Mouse (Mus musculus): ENCODE data around the gene Naa20.

Naa20 gene

GRCm38 (mm10) chr2:145901861-145902260, at the start of gene Naa20:
TSS of gene Naa20 (plus strand) at chr2:145902099.
- DNase-seq, result no peak

GRCm38 (mm10) chr2:145855831-145856230, 46.1 kb upstream of the Naa20 start:
- DNase-seq, result no peak

- DNase-seq, result peak; percentile 41
Measured at GRCm38 (mm10) chr2:145857864-145858263, 44.0 kb upstream of the Naa20 start.

GRCm38 (mm10) chr2:145859442-145859931, 42.4 kb upstream of the Naa20 start:
- DNase-seq, result peak; percentile 83

- DNase-seq, result peak; percentile 91
Measured at GRCm38 (mm10) chr2:145859932-145860801, 41.7 kb upstream of the Naa20 start.

GRCm38 (mm10) chr2:145861193-145862123, 40.4 kb upstream of the Naa20 start:
- peak; percentile 43 for DNase-seq

GRCm38 (mm10) chr2:145862206-145862817, 39.6 kb upstream of the Naa20 start:
- DNase-seq, result peak; percentile 80

GRCm38 (mm10) chr2:145865344-145865743, 36.6 kb upstream of the Naa20 start:
- DNase-seq, result no peak

- no peak for DNase-seq
Measured at GRCm38 (mm10) chr2:145866238-145866637, 35.7 kb upstream of the Naa20 start.

GRCm38 (mm10) chr2:145866695-145867449, 35.0 kb upstream of the Naa20 start:
- no peak for DNase-seq

- no peak for DNase-seq
Measured at GRCm38 (mm10) chr2:145871308-145871707, 30.6 kb upstream of the Naa20 start.

GRCm38 (mm10) chr2:145872099-145872498, 29.8 kb upstream of the Naa20 start:
- DNase-seq, result no peak

GRCm38 (mm10) chr2:145873953-145874352, 27.9 kb upstream of the Naa20 start:
- no peak for DNase-seq

GRCm38 (mm10) chr2:145874879-145875482, 26.9 kb upstream of the Naa20 start:
- no peak for DNase-seq

- DNase-seq, result no peak
Measured at GRCm38 (mm10) chr2:145877191-145877590, 24.7 kb upstream of the Naa20 start.

GRCm38 (mm10) chr2:145880887-145881747, 20.8 kb upstream of the Naa20 start:
- no peak for DNase-seq

- DNase-seq, result no peak
Measured at GRCm38 (mm10) chr2:145881932-145882331, 20.0 kb upstream of the Naa20 start.

- no peak for DNase-seq
Measured at GRCm38 (mm10) chr2:145882398-145882797, 19.5 kb upstream of the Naa20 start.

- peak; percentile 57 for DNase-seq
Measured at GRCm38 (mm10) chr2:145884036-145884912, 17.6 kb upstream of the Naa20 start.

Measured in kidney, adult 11 months (tissue).